Mouse (Mus musculus) forebrain, postnatal 0 days (tissue): Measurements from ENCODE around the gene Tspear. TPM values are rescaled to one million over a fixed set of nuclear protein-coding genes. Genes with fewer than 3 reads are reported as not detected.
A peak's percentile ranks its signal among the peaks of the same experiment; 100 is the strongest.
"Not testable (repeated sequence)": the region's sequence is repeated elsewhere in the genome, so short reads cannot be mapped to it uniquely, and the experiment has no call there.

Experiments
- ATAC-seq: fragments of 200-750 bp; cut with Nextera tagmentation; 2 replicates; pipeline ENCODE4 v1.8.0; 2017; ENCODE audit warnings: mild to moderate bottlenecking, moderate library complexity
- DNase-seq: peaks from one replicate; pipeline ENCODE4 v3.0.0-alpha.2; 2015
- H3K27ac ChIP-seq: fragments of 300-500 bp; sonication (generic); 2 replicates; pipeline ENCODE4 v1.5.1; 2014; ENCODE audit warnings: low read depth, mild to moderate bottlenecking, antibody characterized with exemption, low read length, moderate library complexity, mixed read lengths
- H3K27me3 ChIP-seq: fragments of 300-500 bp; sonication (generic); 2 replicates; pipeline ENCODE4 v1.6.1; 2014; ENCODE audit warnings: mild to moderate bottlenecking, low read length, mixed read lengths; ENCODE audit not compliant: insufficient read depth
- H3K36me3 ChIP-seq: fragments of 300-500 bp; sonication (generic); 2 replicates; pipeline ENCODE4 v1.6.1; 2014; ENCODE audit warnings: mild to moderate bottlenecking, moderate library complexity; ENCODE audit not compliant: insufficient read depth
- H3K4me1 ChIP-seq: fragments of 300-500 bp; sonication (generic); 2 replicates; pipeline ENCODE4 v1.6.1; 2014; ENCODE audit warnings: antibody characterized with exemption; ENCODE audit not compliant: insufficient read depth
- H3K4me2 ChIP-seq: fragments of 300-500 bp; sonication (generic); 2 replicates; pipeline ENCODE4 v1.6.1; 2014; ENCODE audit warnings: low read depth, mild to moderate bottlenecking, moderate library complexity
- H3K4me3 ChIP-seq: fragments of 300-500 bp; sonication (generic); 2 replicates; pipeline ENCODE4 v1.5.1; 2014; ENCODE audit warnings: low read depth, low read length, mixed read lengths
- H3K9ac ChIP-seq: fragments of 300-500 bp; sonication (generic); 2 replicates; pipeline ENCODE4 v1.6.1; 2014; ENCODE audit warnings: mild to moderate bottlenecking
- H3K9me3 ChIP-seq: fragments of 300-500 bp; sonication (generic); 2 replicates; pipeline ENCODE4 v1.6.1; 2016; ENCODE audit warnings: low read length
- CTCF ChIP-seq: sonication (generic); IDR thresholded peaks from 2 replicates; pipeline ENCODE4 v1.5.1; 2016; ENCODE audit warnings: antibody characterized with exemption, control low read depth, low read depth
- WGBS: fragments of 180-500 bp; shearing (Covaris S2); extraction: QIAGEN DNeasy Blood & Tissue Kit; methylation state at CpG from one replicate; pipeline ENCODE4 v1.1.7; 2014; 5-methylcytosine and 5-hydroxymethylcytosine counted together
- polyA plus RNA-seq: library from polyadenylated mRNA; unstranded; fragments of >200 nt; fragmentation: Nextera tagmentation; extraction: Ambion mirVana; gene quantifications from 2 replicates; pipeline ENCODE4 v1.2.1, GENCODE M21; 2015
- total RNA-seq: library from RNA; depleted of rRNA; stranded (reverse); fragments of >200 nt; gene quantifications from 2 replicates; pipeline ENCODE4 v1.2.3, GENCODE M21; 2014

Gene Tspear
- total and polyA plus RNA-seq, 2 experiments from 2014 or later = 0.14 to 0.99 TPM

DNA sequence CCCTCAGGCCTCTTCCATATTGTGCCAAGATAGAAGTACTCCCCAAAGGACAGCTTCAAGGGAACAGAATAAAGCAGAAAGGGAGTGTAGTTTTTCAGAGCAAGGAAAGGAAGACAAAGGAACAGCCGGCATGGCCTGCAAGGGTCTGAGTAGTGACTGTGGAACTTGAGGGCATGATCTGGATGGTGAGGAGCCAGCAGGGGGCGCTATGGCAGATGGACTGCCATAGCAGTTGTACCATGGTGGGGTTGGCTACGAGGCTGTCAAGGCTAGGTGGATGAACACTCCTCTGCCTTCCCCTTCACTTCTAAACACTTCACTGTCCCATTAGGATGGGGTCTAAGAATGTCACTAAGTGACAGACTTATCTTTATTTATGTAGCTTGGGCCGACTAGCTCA lies 42.9 kb downstream of the Tspear start:
- Histone ChIP-seq H3K27me3 (no peaks in the 10 kb centered on the region), H3K4me1 (no peaks in the 10 kb centered on the region), H3K4me2 (no peak overlapping the region), H3K36me3 (no peaks in the 10 kb centered on the region), H3K4me3 (no peak overlapping the region), H3K9me3 (no peaks in the 10 kb centered on the region), H3K27ac (no peak overlapping the region), H3K9ac (no peak overlapping the region)
- no peak; the same call in 1 of the 2 replicates for TF ChIP-seq CTCF
- WGBS = 46% methylated on average over 4 of the region's 4 CpGs
- DNase-seq (no peak), ATAC-seq (no peak)

DNA sequence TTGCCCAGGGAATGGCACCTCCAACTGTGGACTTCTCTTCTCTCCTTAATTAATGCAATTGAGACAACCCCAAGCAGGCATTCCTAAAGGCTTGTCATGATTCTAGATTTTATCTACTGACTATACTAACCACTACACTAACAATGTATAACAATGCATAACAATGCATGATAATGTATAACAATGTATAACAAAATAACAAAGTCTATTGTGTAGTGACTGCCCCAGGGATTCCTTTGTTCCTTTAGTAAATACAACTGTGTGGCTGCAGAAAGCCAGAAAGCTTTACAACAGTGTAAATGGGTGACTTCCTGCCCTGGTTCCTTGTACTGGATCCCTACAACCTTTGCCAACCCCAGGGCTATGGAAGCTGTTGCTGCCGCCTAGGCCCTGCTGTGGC lies 49.6 kb downstream of the Tspear start:
- Histone ChIP-seq H3K9ac (no peak overlapping the region), H3K27me3 (no peaks in the 10 kb centered on the region), H3K36me3 (no peaks in the 10 kb centered on the region), H3K27ac (no peak overlapping the region), H3K4me1 (no peaks in the 10 kb centered on the region), H3K9me3 (peaks cover 4% of the 10 kb centered on the region; the same call in 1 of the 2 replicates), H3K4me2 (no peak overlapping the region), H3K4me3 (no peak overlapping the region)
- no peak for ATAC-seq
- no peak for TF ChIP-seq CTCF
- 97% methylated on average over 1 of the region's 1 CpGs for WGBS
- no peak for DNase-seq

DNA sequence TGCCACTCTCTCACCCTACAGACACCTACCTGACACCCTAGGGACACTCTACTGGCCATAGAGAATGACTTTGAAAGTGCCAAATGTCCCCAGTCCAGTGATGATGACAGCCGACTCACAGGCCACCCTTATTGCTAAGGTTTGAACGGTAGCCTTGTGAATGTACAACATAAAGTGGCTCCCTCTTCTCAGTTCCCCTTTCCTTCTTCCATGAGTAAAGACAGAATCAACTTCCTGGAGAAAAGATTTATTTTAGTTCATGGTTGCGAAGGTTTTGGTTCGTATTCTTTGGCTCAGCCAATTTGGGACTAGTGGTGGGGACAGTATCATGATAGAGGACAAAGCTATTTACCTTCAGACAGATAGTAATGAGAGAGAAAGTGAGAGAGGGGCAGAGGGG lies 52.6 kb downstream of the Tspear start:
- Histone ChIP-seq H3K9ac (no peak overlapping the region), H3K27ac (no peak overlapping the region), H3K9me3 (peaks cover 4% of the 10 kb centered on the region; the same call in 1 of the 2 replicates), H3K4me1 (no peaks in the 10 kb centered on the region), H3K36me3 (no peaks in the 10 kb centered on the region), H3K4me3 (no peak overlapping the region), H3K4me2 (no peak overlapping the region), H3K27me3 (no peaks in the 10 kb centered on the region)
- DNase-seq = no peak
- WGBS = 89% methylated on average over 4 of the region's 4 CpGs
- ATAC-seq = no peak
- TF ChIP-seq CTCF = no peak

DNA sequence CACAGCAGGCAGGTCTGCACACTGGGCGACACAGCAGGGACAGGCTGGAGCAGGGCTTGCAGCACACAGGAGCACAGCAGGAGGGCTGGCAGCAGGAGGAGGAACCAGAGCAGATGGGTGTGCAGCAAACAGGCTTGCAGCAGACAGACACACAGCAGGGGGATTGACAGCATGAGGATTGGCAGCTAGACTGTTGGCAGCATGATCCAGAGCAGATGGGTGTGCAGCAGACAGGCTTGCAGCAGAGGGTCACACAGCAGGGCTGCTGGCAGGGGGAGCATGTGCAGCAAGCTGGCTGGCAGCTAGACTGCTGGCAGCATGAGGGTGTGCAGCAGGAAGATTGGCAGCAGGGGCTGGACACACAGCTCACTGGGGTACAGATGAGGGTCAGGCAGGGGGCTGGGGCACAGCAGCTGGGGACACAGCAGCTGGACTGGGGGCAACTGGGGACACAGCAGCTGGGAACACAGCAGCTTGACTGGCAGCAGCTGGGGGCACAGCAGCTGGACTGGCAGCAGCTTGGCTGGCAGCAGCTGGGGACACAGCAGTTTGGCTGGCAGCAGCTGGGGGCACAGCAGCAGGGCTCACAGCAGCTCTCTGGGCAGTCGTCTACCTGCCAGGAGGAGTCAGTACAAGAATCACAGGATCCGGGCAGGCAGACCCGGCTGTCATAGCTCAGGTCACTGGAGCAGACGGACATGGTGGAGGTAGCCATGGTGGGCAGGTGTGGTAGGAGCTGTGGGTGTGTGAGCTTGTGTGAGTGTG lies 55.7 kb downstream of the Tspear start, which contains the start of gene Gm18596:
Gene Gm18596, minus strand, starts transcription at position 715 of the 765 bp plus-strand sequence.
- not testable (repeated sequence) for H3K4me1 ChIP-seq, H3K4me2 ChIP-seq, ATAC-seq, H3K9ac ChIP-seq, H3K27me3 ChIP-seq, H3K9me3 ChIP-seq, H3K36me3 ChIP-seq, H3K4me3 ChIP-seq, H3K27ac ChIP-seq
- DNase-seq = peak; percentile 19
- 55% methylated on average over 4 of the region's 5 CpGs for WGBS

DNA sequence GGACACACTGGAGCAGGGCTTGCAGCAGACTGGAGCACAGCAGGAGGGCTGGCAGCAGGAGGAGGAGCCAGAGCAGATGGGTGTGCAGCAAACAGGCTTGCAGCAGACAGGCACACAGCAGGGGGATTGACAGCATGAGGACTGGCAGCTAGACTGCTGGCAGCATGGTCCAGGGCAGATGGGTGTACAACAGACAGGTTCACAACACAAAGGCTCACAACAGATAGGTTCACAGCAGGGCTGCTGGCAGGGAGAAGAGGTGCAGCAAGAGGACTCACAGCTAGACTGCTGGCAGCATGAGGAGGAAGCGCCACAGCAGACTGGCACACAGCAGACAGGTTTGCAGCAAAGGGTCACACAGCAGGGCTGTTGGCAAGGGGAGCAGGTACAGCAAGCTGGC lies 64.3 kb downstream of the Tspear start:
- ATAC-seq, H3K9me3 ChIP-seq, DNase-seq, H3K4me1 ChIP-seq, H3K27me3 ChIP-seq, H3K36me3 ChIP-seq, H3K9ac ChIP-seq, H3K4me2 ChIP-seq, H3K27ac ChIP-seq, H3K4me3 ChIP-seq: not testable (repeated sequence)
- 56% methylated on average over 1 of the region's 1 CpGs for whole genome bisulfite sequencing

DNA sequence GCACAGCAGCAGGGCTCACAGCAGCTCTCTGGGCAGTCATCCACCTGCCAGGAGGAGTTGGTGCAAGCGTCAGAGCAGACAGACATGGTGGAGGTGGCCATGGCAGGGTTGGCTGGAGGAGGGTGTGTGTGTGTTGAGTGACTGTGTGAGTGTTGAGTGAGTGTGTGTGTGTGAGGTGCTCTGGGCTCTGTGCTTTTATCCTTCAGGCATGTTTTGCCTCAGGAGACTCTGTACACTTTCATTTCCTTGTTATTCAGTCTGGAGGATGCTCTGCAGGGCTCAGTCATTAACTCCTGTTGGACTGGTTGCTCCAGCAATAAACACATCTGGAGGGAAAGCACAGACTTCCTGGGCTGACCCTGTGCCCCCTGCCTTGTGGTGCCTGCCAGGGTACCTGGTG lies 64.9 kb downstream of the Tspear start, which contains the start of gene Gm9736:
Gene Gm9736, minus strand, starts transcription at position 101 of the 400 bp plus-strand sequence.
- not testable (repeated sequence) for H3K4me1 ChIP-seq, H3K4me2 ChIP-seq, H3K9me3 ChIP-seq, H3K27ac ChIP-seq, H3K4me3 ChIP-seq, H3K27me3 ChIP-seq, H3K9ac ChIP-seq, ATAC-seq, DNase-seq, H3K36me3 ChIP-seq
- WGBS = 62% methylated on average over 1 of the region's 1 CpGs

DNA sequence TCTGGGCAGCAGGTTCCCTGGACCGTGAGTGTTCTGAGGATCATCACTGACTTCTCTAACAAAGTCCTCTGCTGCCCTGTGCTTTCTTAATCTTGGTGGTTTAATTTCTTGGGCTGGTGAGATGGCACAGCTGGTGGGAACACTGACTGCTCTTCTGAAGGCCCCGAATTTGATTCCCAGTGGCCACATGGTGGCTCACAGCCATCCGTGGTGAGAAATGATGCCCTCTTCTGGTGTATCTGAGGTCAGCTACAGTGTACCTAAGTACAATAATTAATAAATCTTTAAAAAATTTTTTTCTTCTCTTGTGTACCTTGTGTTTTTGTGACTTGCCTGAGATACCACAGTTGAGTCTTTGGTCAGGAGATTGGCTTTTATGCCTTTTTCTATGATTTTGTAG lies 65.9 kb downstream of the Tspear start:
- not testable (repeated sequence) for H3K27me3 ChIP-seq, H3K36me3 ChIP-seq, DNase-seq, ATAC-seq, H3K27ac ChIP-seq, H3K4me3 ChIP-seq, H3K9ac ChIP-seq, H3K4me2 ChIP-seq, H3K4me1 ChIP-seq, H3K9me3 ChIP-seq
- WGBS = 53% methylated on average over 3 of the region's 3 CpGs
